Mouse (Mus musculus) thymus, postnatal 25 days (tissue): ENCODE data around the gene Tpp2.
"Not testable (repeated sequence)": the region's sequence is repeated elsewhere in the genome, so short reads cannot be mapped to it uniquely, and the experiment has no call there.

Source experiments
- DNase-seq: peaks from one replicate; pipeline ENCODE4 v3.0.0; 2022

Gene Tpp2

GRCm38 (mm10) chr1:44022656-44023055 is 89.2 kb downstream of the Tpp2 start:
- DNase-seq = no peak

DNA sequence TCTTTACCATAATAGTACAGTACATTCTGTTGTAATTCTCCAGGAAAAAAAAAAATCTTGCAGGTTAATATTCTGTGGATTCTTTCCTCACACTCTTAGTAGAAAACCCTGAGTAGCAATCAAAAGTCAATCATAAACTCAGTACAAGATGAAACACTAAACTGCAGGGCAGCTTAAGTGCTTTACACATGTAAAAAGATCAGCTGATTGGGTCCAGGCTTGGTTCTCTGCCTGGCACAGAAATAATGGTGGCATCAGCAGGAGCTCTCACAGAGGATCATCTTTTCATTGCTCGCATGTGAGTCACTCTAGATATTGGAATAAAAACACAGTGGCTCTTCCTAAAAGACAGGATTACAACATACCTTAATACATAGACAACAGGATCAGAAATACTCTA is 94.2 kb downstream of the Tpp2 start:
- no peak for DNase-seq

DNA sequence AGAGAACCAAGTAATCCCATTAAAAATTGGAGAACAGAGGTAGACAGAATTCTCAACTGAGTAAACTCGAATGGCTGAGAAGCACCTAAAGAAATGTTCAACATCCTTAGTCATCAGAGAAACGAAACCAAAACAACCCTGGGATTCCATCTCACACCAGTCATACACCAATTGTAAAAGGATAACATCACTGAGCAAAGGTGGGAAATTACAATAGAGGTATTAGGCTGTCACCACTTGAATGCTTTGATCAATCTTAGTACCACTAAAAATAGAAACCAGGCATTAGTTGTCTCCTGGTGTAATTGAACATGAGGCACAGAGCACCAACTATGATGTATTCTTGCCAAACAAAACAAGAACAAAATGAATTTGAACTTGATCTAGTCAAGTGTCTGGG is 98.8 kb downstream of the Tpp2 start:
- no peak for DNase-seq

DNA sequence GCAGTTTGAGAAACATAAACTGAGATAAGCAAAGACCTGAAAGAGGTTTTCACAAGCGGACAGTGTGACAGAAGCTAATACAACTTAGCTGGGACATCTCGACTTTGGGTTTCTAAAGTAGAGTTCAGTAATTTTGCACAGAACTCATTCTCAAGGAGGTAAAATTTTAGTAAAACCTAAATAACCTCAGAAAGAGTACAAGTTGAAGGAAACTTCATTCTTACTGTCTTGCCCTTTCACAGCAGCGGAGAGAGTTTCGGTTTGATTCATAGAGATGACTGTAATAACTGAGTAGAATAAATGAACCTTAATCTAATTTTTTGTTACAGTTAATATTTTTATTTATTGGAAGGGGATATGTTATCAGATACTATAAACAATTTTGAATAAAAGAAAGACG is 99.5 kb downstream of the Tpp2 start:
- DNase-seq = no peak

DNA sequence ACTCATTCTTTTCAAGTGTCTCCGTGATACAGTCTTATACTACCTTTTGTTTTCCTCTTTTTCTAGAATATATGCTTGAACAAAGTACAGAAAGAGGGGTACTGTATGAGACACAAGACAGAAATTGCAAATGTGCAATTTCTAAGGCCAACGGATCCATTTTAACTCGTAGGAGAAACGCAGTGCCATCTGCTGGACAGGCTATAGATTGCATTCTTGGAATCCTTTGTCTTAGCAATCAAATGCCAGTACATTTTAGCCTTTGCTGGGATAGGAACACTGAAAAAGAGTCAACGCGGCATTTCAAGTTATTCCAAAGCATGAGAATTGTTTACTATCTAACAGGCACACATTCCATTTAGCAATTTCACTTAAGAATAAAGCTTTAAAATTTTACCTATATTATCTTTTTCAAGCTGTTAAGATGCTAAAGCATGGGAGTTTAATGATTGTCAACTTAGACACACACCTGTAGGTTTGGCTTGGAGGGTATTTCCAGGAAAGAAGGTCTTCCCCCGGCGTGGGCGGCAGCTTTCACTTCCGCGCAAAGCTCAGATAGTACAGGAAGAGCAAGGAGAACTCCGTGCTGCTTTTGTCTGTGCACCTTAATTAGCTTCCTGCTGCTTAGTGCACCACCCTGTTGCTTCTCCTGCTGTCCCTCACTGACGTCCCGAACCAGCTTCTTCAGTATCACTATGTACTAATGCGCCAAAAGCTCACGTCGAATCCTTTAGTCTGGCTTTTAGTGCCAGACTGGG is 108.5 kb downstream of the Tpp2 start:
- peak; percentile 64 for DNase-seq

- no peak for DNase-seq
Measured at GRCm38 (mm10) chr1:44042555-44042915, 109.1 kb downstream of the Tpp2 start.

- DNase-seq = not testable (repeated sequence)
Measured at GRCm38 (mm10) chr1:44045689-44046088, 112.2 kb downstream of the Tpp2 start.

DNA sequence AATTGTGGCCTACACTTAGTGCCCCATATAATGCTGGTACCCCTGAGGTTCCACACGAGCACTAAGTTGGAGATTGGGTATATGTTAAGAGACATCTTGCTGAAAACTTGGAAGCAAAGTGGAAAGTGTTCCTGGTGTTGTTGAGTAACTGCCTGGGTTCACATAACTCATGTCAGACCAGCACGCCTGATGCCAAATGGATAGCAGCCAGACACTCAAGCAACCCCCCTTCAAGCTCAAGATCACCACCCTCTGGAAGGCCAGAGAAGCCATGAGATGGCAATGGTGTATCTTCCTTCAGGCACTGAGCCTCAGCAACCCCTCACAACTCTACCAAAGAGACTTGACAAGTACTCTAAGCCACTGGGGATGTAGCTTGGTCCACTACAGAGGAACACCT is 113.1 kb downstream of the Tpp2 start:
- DNase-seq = no peak
